Mouse (Mus musculus): ENCODE measurements around the gene Nccrp1.
"Not testable (repeated sequence)": the region's sequence is repeated elsewhere in the genome, so short reads cannot be mapped to it uniquely, and the experiment has no call there.

Gene Nccrp1

GRCm38 (mm10) chr7:28557069-28557468 lies 10.0 kb upstream of the Nccrp1 start:
- CTCF ChIA-PET, result interaction anchor here in 2 of 4 experiments (0.8 to 2.1 kb wide), 2 partner anchors 12 to 14 kb away, joined by 3 to 6 read pairs; no protein-coding TSS in a partner anchor
- POLR2A ChIA-PET, result interaction anchor here in 3 of 4 experiments (0.6 to 8.0 kb wide), 19 partner anchors 9 to 590 kb away, joined by 3 to 51 read pairs (median 4); partner anchors contain the start of genes Nccrp1 (in 2 of the 3), Med29 (in 1 of the 3) and Paf1 (in 1 of the 3)

GRCm38 (mm10) chr7:28555939-28556535 lies 9.0 kb upstream of the Nccrp1 start:
- ChIA-PET POLR2A (interaction anchor here (0.6 to 8.0 kb wide), 18 partner anchors 9 to 591 kb away, joined by 3 to 51 read pairs (median 5); partner anchors contain the start of genes Med29 (in 2 of the 4), Nccrp1 (in 2 of the 4) and Paf1 (in 2 of the 4)), CTCF (interaction anchor here in 2 of 4 experiments (0.7 to 2.1 kb wide), 2 partner anchors 13 to 24 kb away, joined by 3 to 6 read pairs; no protein-coding TSS in a partner anchor)

- ChIA-PET CTCF (interaction anchor here in 2 of 4 experiments (0.9 to 1.0 kb wide), 2 partner anchors 15 to 25 kb away, joined by 3 to 5 read pairs; no protein-coding TSS in a partner anchor), POLR2A (interaction anchor here in 2 of 4 experiments (1.2 to 2.3 kb wide), 3 partner anchors 20 to 45 kb away, joined by 3 to 8 read pairs (median 4); partner anchors contain the start of genes Pak4 (in 1 of the 2) and Samd4b (in 1 of the 2))
Measured at GRCm38 (mm10) chr7:28553076-28553475, 6.0 kb upstream of the Nccrp1 start.

GRCm38 (mm10) chr7:28547628-28548027 lies 574 bp upstream of the Nccrp1 start:
- ChIA-PET POLR2A (interaction anchor here in 3 of 4 experiments (0.5 to 3.6 kb wide), 12 partner anchors 9 to 188 kb away, joined by 3 to 25 read pairs (median 4); partner anchors contain the start of genes Pak4 (in 1 of the 3) and Samd4b (in 1 of the 3)), CTCF (interaction anchor here (0.7 to 1.9 kb wide), 5 partner anchors 19 to 101 kb away, joined by 3 to 7 read pairs (median 5); no protein-coding TSS in a partner anchor)

GRCm38 (mm10) chr7:28546649-28547048 lies 405 bp downstream of the Nccrp1 start:
- POLR2A ChIA-PET, result interaction anchor here in 3 of 4 experiments (0.8 to 3.6 kb wide), 5 partner anchors 10 to 186 kb away, joined by 3 to 25 read pairs (median 5); no protein-coding TSS in a partner anchor
- CTCF ChIA-PET, result interaction anchor here in 2 of 4 experiments (0.8 to 1.8 kb wide), 3 partner anchors 18 to 34 kb away, joined by 3 to 7 read pairs (median 4); no protein-coding TSS in a partner anchor

GRCm38 (mm10) chr7:28545891-28546210 lies 1.2 kb downstream of the Nccrp1 start:
- ChIA-PET CTCF (interaction anchor here in 3 of 4 experiments (0.6 to 2.3 kb wide), 7 partner anchors 17 to 234 kb away, joined by 3 to 7 read pairs (median 3); no protein-coding TSS in a partner anchor), POLR2A (interaction anchor here in 2 of 4 experiments (0.6 to 3.6 kb wide), 11 partner anchors 10 to 220 kb away, joined by 3 to 25 read pairs (median 4); partner anchors contain the start of genes Med29 (in 1 of the 2), Paf1 (in 1 of the 2) and Sirt2 (in 1 of the 2))

GRCm38 (mm10) chr7:28545048-28545890 lies 1.8 kb downstream of the Nccrp1 start:
- ChIA-PET POLR2A (interaction anchor here in 3 of 4 experiments (0.5 to 3.6 kb wide), 29 partner anchors 9 to 399 kb away, joined by 3 to 25 read pairs (median 4); partner anchors contain the start of genes Med29 (in 2 of the 3), Paf1 (in 2 of the 3), Rps16 (in 2 of the 3) and Fbxo17 (in 1 of the 3)), CTCF (interaction anchor here in 3 of 4 experiments (0.6 to 2.3 kb wide), 8 partner anchors 16 to 235 kb away, joined by 3 to 10 read pairs (median 3); no protein-coding TSS in a partner anchor)

GRCm38 (mm10) chr7:28544051-28544601 lies 2.9 kb downstream of the Nccrp1 start:
- ChIA-PET POLR2A (interaction anchor here in 3 of 4 experiments (0.7 to 3.6 kb wide), 11 partner anchors 12 to 908 kb away, joined by 3 to 25 read pairs (median 4); partner anchors contain the start of genes Fbxo17 (in 1 of the 3), Med29 (in 1 of the 3), Paf1 (in 1 of the 3) and Rps16 (in 1 of the 3)), CTCF (interaction anchor here in 3 of 4 experiments (0.6 to 2.3 kb wide), 5 partner anchors 16 to 201 kb away, joined by 3 to 10 read pairs (median 3); no protein-coding TSS in a partner anchor)

- ChIA-PET CTCF (interaction anchor here in 2 of 4 experiments (1.4 to 1.7 kb wide), 2 partner anchors 12 kb away, joined by 4 to 6 read pairs; no protein-coding TSS in a partner anchor), POLR2A (interaction anchor here in 2 of 4 experiments (1.0 to 1.7 kb wide), 3 partner anchors 8 to 15 kb away, joined by 3 read pairs; no protein-coding TSS in a partner anchor)
Measured at GRCm38 (mm10) chr7:28540526-28540925, 6.5 kb downstream of the Nccrp1 start, which contains the start of gene Sycn. Sycn (plus strand) TSS chr7:28540885.

- ChIA-PET CTCF (interaction anchor here in 1 of 4 experiments (0.6 kb wide), 1 partner anchor 241 kb away, joined by 6 read pairs; no protein-coding TSS in a partner anchor), POLR2A (interaction anchor here in 2 of 4 experiments (0.6 to 1.4 kb wide), 5 partner anchors 17 to 1309 kb away, joined by 3 to 6 read pairs (median 3); no protein-coding TSS in a partner anchor)
Measured at GRCm38 (mm10) chr7:28538886-28539285, 8.2 kb downstream of the Nccrp1 start.

- ChIA-PET POLR2A (interaction anchor here in 2 of 4 experiments (0.7 to 1.8 kb wide), 3 partner anchors 20 to 44 kb away, joined by 3 to 8 read pairs (median 4); no protein-coding TSS in a partner anchor), CTCF (interaction anchor here in 3 of 4 experiments (0.6 to 1.1 kb wide), 4 partner anchors 25 to 95 kb away, joined by 3 to 4 read pairs (median 3); partner anchors contain the start of gene Gmfg (in 1 of the 3))
Measured at GRCm38 (mm10) chr7:28532005-28532404, 15.0 kb downstream of the Nccrp1 start.

GRCm38 (mm10) chr7:28527922-28528719 lies 18.9 kb downstream of the Nccrp1 start:
- CTCF ChIA-PET, result interaction anchor here (0.5 to 3.0 kb wide), 81 partner anchors 10 to 1757 kb away, joined by 3 to 33 read pairs (median 5); partner anchors contain the start of genes Gmfg (in 3 of the 4), Pak4 (in 3 of the 4), Samd4b (in 3 of the 4) and Sycn (in 2 of the 4)
- POLR2A ChIA-PET, result interaction anchor here (0.5 to 2.6 kb wide), 29 partner anchors 17 to 481 kb away, joined by 3 to 19 read pairs (median 4); partner anchors contain the start of genes Gmfg (in 2 of the 4), Med29 (in 2 of the 4), Paf1 (in 2 of the 4) and Pak4 (in 2 of the 4)

GRCm38 (mm10) chr7:28522536-28522935 lies 24.5 kb downstream of the Nccrp1 start, which contains the start of gene Ifnl3:
Ifnl3 (plus strand) TSS chr7:28522836.
- POLR2A ChIA-PET, result interaction anchor here in 1 of 4 experiments (1.2 kb wide), 1 partner anchor 35 kb away, joined by 3 read pairs; no protein-coding TSS in a partner anchor
- CTCF ChIA-PET, result not testable (repeated sequence)

GRCm38 (mm10) chr7:28511441-28511840 lies 35.6 kb downstream of the Nccrp1 start:
- ChIA-PET CTCF (interaction anchor here in 3 of 4 experiments (0.9 to 1.1 kb wide), 3 partner anchors 16 to 17 kb away, joined by 3 to 4 read pairs (median 4); no protein-coding TSS in a partner anchor), POLR2A (interaction anchor here in 1 of 4 experiments (0.5 to 0.7 kb wide), 2 partner anchors 11 to 95 kb away, joined by 3 read pairs; no protein-coding TSS in a partner anchor)

GRCm38 (mm10) chr7:28510405-28510974 lies 36.6 kb downstream of the Nccrp1 start, which contains the start of gene Ifnl2:
Ifnl2 (minus strand) TSS chr7:28510455.
- ChIA-PET CTCF (interaction anchor here (0.5 to 1.1 kb wide), 6 partner anchors 11 to 115 kb away, joined by 3 to 4 read pairs (median 4); no protein-coding TSS in a partner anchor), POLR2A (interaction anchor here in 1 of 4 experiments (0.5 to 0.7 kb wide), 3 partner anchors 10 to 850 kb away, joined by 3 read pairs; no protein-coding TSS in a partner anchor)
